Mouse (Mus musculus): ENCODE measurements around the gene Hpn.

DNA sequence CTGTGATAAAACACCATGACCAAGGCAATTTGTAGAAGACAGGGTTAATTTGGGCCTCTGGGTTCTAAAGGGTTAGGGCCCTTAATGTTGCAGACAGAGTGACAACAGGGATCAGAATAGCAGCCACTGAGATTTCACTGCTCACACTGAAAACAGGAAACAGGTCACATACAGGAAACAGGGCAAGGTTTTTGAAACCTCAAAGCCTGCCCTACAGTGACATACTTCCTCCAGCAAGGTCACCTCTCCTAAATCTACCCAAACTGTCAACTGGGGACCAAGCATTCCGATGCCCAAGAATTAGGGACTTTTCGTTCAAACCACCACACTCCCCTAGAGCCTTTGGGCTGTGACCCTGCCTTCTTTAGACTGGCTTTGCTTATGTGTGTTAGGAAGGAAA lies 25.4 kb downstream of the Hpn start:
- TF ChIP-seq CTCF (IDR thresholded peaks at IDR 0.05; ENCODE audit: borderline replicate concordance, extremely low read depth, insufficient read depth, insufficient read length) (no peak), POLR2A (IDR thresholded peaks at IDR 0.05; ENCODE audit: borderline replicate concordance, extremely low read depth, insufficient read depth, insufficient read length, poor library complexity, severe bottlenecking) (no peak)

Measured in brain, embryonic 14.5 days (tissue).